Mouse (Mus musculus) olfactory bulb, adult 2 months (tissue): ENCODE results near the gene Rpusd3.

ENCODE experiments used
- CTCF ChIP-seq: fragments of 200-500 bp; IDR thresholded peaks from 2 replicates; pipeline ENCODE4 v1.5.1; 2012; ENCODE audit warnings: low read depth, mild to moderate bottlenecking, low read length, moderate library complexity; ENCODE audit not compliant: insufficient read depth
- POLR2A ChIP-seq: fragments of 200-500 bp; IDR thresholded peaks from 2 replicates; pipeline ENCODE4 v1.6.1; 2012; ENCODE audit warnings: mild to moderate bottlenecking, low read depth, low read length, moderate library complexity; ENCODE audit not compliant: insufficient read depth

DNA sequence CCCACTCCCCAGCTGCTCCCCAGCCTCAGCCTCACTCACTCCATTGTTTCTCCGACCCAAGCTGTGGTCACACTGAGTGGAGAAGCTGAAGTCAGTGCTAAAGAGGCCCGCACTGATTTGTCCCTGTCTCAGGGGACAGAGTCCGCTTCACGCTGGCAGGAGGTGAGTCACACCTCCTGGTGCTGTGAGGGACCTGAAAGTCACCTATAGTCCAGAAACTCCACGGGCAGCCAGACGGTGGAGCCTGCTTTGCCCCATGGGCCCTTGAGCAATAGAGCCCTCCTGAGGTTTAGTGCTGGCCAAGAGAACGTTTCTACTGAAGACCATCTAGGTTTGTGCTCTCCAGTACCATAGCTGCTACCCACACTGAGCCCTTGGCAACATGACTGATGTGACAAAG, 15.6 kb upstream of the Rpusd3 start:
- TF ChIP-seq POLR2A (no peak), CTCF (no peak)
